Mouse (Mus musculus) ES-Bruce4 (cell line): ENCODE measurements around the gene Lrrc63.

Experiments
- CTCF ChIP-seq: IDR thresholded peaks from one replicate; pipeline ENCODE4 v1.8.1; 2011; ENCODE audit warnings: low read depth, low read length
- POLR2A ChIP-seq: IDR thresholded peaks from one replicate; pipeline ENCODE4 v1.8.1; 2011; ENCODE audit warnings: low read length; ENCODE audit not compliant: insufficient read depth

- TF ChIP-seq CTCF (no peak), POLR2A (no peak)
Observed at GRCm38 (mm10) chr14:75071091-75071490, 59.6 kb downstream of the Lrrc63 start.
